Mouse (Mus musculus) lung, postnatal 25 days (tissue): ENCODE results near the gene Nbdy.
A peak's percentile ranks its signal among the peaks of the same experiment; 100 is the strongest.

ENCODE experiments used
- DNase-seq: peaks from one replicate; pipeline ENCODE4 v3.0.0; 2022; ENCODE audit warnings: low spot score

Nbdy gene

GRCm38 (mm10) chrX:153723110-153723916 is at the start of gene Nbdy:
Nbdy (plus strand) TSS chrX:153723590.
- DNase-seq = peak; percentile 51

DNA sequence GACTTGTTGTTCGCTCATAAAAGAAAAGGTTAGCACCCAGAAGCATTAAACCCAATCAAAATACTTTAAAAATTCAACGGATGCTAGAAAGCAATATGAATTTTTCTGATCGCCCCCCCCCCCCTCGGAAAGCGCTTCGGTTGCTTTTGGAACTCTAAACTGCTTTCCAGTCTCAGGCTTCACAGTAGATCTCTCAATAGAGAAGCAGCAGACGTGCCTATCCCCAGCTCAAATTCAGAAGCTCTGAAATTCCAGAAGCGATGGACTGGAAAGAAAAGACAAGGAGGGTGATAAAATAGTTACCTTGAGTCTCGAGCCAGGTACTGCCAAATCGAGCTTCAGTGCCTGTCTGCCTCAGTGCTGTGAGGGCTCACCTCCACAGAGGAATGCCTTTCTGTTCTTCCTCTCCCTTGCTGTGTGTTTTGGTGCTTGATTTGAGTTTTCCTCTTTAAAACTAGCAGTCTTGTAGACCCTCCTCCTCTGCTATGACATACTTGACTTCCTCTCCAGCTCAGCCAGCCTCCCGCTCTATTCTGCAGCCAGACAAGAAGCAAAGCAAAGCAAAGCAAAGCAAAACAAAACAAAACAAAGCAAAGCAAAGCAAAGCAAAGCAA is 27.5 kb upstream of the Nbdy start, which contains the start of gene Kctd12b:
TSS of gene Kctd12b (minus strand) at position 610 of the 614 bp plus-strand sequence.
- DNase-seq = peak; percentile 8

- no peak for DNase-seq
Observed at GRCm38 (mm10) chrX:153700463-153700862, 22.9 kb upstream of the Nbdy start.

GRCm38 (mm10) chrX:153707735-153708134 is 15.7 kb upstream of the Nbdy start:
- DNase-seq = peak; percentile 6

DNA sequence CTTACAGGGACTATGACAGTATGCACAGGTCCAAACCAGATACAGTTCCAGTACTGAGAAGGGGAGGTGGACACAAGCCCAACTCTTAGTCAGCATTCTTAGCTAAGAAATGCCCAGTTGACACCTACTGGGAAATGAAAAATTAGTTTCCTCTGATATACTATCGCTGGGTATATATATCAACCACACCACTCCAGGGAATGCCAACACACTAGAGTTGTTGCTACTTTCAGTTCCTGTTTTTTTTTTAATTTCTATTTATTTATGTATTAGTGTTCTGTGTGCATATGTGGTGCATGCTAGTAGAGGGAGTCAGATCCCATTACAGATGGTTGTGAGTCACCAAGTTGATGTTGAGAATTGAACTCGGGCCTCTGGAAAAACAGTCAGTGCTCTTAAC is 6.7 kb upstream of the Nbdy start:
- DNase-seq = no peak

DNA sequence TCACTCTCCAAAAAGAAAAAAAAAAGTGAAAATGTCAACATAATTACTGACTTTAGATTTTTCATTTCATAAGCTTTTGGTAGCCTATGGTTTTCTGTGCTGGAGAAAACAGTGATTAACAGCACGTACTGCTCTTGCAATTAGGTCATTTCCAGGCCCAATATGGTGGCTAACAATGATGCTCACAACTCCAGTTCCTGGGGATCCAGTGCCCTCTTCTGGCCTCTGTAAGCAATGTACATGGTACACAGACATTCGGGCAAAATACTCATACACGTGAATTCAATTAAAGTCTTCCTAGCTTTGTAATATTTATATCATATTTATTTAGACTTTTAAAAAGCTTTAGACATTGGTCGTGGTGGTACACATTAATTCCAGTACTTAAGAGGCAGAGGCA is 3.8 kb upstream of the Nbdy start:
- no peak for DNase-seq

GRCm38 (mm10) chrX:153724400-153724799 is 1.0 kb downstream of the Nbdy start:
- DNase-seq = no peak

GRCm38 (mm10) chrX:153735697-153736096 is 12.3 kb downstream of the Nbdy start:
- no peak for DNase-seq

DNA sequence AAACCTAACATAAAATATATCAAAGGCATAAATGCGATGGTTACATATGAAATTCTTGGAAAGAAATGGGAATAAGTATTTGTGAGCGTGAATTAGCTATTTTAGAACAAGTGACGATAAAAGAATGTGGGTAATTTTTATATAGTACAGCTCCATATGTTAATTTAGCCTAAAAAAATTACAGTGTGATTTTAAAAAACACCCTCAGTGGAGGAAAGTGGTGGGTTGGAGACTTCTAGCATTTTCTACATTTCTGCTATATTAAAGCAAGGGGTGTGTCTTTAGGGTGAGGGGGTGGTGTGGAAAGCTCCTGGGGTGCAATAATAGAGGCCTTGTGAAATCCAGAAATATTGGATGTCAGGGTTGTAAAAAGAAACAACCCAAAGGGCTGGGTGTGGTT is 19.1 kb downstream of the Nbdy start:
- DNase-seq = no peak

GRCm38 (mm10) chrX:153749230-153749629 is 25.8 kb downstream of the Nbdy start:
- DNase-seq = no peak
